Mouse (Mus musculus) cerebellum, adult 2 months (tissue): ENCODE data around the gene Fam92b. TPM values are rescaled to one million over a fixed set of nuclear protein-coding genes. Genes with fewer than 3 reads are reported as not detected.

Experiments
- DNase-seq, 2 experiments: peaks; one replicate each; pipeline ENCODE4 v3.0.0; 2021
- H3K27ac ChIP-seq: fragments of 200-500 bp; 2 replicates; pipeline ENCODE4 v1.5.1; 2012; ENCODE audit warnings: low read length, control low read depth, inconsistent platforms; ENCODE audit not compliant: insufficient read depth
- H3K27me3 ChIP-seq: fragments of 200-500 bp; 2 replicates; pipeline ENCODE4 v1.6.1; 2012; ENCODE audit warnings: inconsistent platforms, mild to moderate bottlenecking, low read length, moderate library complexity; ENCODE audit not compliant: control insufficient read depth, insufficient read depth
- H3K4me1 ChIP-seq: fragments of 200-500 bp; 2 replicates; pipeline ENCODE4 v1.6.1; 2011; ENCODE audit warnings: low read length; ENCODE audit not compliant: control insufficient read depth, insufficient read depth
- H3K4me3 ChIP-seq: fragments of 200-500 bp; replicated peaks from 2 replicates; pipeline ENCODE3; 2011; ENCODE audit warnings: mild to moderate bottlenecking, low read depth, low read length, control low read depth; ENCODE audit not compliant: insufficient read depth
- CTCF ChIP-seq: fragments of 200-500 bp; IDR thresholded peaks from 2 replicates; pipeline ENCODE4 v1.5.1; 2011; ENCODE audit warnings: low read depth, mild to moderate bottlenecking, control low read depth, low read length, moderate library complexity, borderline replicate concordance; ENCODE audit not compliant: insufficient read depth
- POLR2A ChIP-seq: fragments of 200-500 bp; IDR thresholded peaks from 2 replicates; pipeline ENCODE4 v1.6.1; 2011; ENCODE audit warnings: low read length, control low read depth, borderline replicate concordance; ENCODE audit not compliant: insufficient read depth
- WGBS: fragments of 180-500 bp; shearing (Covaris S2); methylation state at CpG from one replicate; pipeline ENCODE4 v1.1.7; 2018; 5-methylcytosine and 5-hydroxymethylcytosine counted together
- polyA plus RNA-seq: library from polyadenylated mRNA; depleted of rRNA; stranded (reverse); fragments of >200 nt; gene quantifications from 2 replicates; pipeline ENCODE4 v1.2.3, GENCODE M21; 2012; rRNA removed

Fam92b gene
- polyA plus RNA-seq, 1 experiment, result 1.8 TPM

GRCm38 (mm10) chr8:120116600-120116999 lies 60.7 kb downstream of the Fam92b start:
- no peak overlapping the region for H3K27ac ChIP-seq
- no peak overlapping the region for H3K4me3 ChIP-seq
- no peak for TF ChIP-seq POLR2A
- no peak for TF ChIP-seq CTCF
- DNase-seq, result no peak
- 56% methylated on average over 7 of the region's 7 CpGs for WGBS
- H3K4me1 ChIP-seq, result peaks cover 27% of the 10 kb centered on the region
- no peaks in the 10 kb centered on the region for H3K27me3 ChIP-seq

Other genes with a start within 250 kb of the Fam92b start
- 2.4 and 2.6 TPM in 2 replicates for gene Crispld2, start 185.0 kb downstream of the Fam92b start, polyA plus RNA-seq
- 34.7 and 39.3 TPM in 2 replicates for gene Zdhhc7, start 76.0 kb downstream of the Fam92b start, polyA plus RNA-seq
- gene 6430548M08Rik, start 63.3 kb downstream of the Fam92b start, polyA plus RNA-seq, result 175 and 188 TPM in 2 replicates
- gene Gse1, start 51.0 kb upstream of the Fam92b start, polyA plus RNA-seq, result 52.4 and 58.4 TPM in 2 replicates